Mouse (Mus musculus): Measurements from ENCODE around the gene Fxr1. TPM values are rescaled to one million over a fixed set of nuclear protein-coding genes. Genes with fewer than 3 reads are reported as not detected.

Gene Fxr1
- polyA plus RNA-seq, 1 experiment: not detected

DNA sequence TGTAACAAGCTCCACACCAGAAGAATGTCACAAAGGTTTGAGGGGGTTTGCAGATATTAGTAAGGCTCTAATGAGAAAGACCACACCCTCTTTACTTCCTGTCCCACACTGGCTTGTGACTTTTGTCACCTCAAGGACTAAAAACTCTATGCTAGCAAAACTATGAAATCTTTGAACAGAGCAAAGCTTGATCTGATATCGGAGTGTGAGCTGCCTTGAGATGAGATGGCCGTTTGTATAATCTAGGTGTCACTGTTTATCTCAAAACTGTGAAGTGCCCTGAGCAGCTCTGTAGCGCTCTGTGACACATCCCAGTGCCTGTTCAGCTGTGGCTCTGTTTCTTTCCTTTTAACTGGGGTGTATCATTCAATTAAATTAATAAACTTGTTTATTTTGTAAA lies 15.9 kb upstream of the Fxr1 start:
- WGBS: 87% methylated on average over 3 of the region's 3 CpGs
- no peaks in the 10 kb centered on the region; the same call in 1 of the 2 replicates for H3K4me1 ChIP-seq (ENCODE audit: control insufficient read depth, insufficient read depth, low read length)
- TF ChIP-seq CTCF (IDR thresholded peaks at IDR 0.05; ENCODE audit: insufficient read depth, low read depth, low read length) (no peak), POLR2A (IDR thresholded peaks at IDR 0.05; ENCODE audit: insufficient read depth, low read depth, low read length) (no peak)

DNA sequence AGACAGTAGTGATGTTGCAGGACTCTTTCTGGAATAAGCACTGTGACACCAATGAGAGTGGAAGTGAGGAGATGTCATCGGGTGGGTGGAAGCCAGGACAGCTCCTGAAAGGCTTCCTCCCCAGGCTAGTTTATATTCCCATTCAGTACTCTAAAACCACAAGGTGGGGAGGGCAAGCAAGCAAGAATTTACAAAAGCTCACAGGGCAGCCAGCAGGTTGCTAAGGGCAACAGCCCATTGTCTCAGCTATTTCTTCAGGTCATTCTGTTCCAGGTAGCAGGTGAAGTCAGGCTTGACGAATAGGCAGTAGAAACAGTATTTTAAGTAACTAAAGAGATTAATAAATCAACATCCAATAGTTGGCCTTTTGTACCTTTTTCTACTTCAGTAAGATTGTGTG lies 13.4 kb upstream of the Fxr1 start:
- Histone ChIP-seq H3K4me3 (ENCODE audit: insufficient read depth, low read depth, low read length) (no peak overlapping the region), H3K27ac (ENCODE audit: insufficient read depth, low read depth, low read length) (no peak overlapping the region), H3K4me1 (ENCODE audit: control insufficient read depth, insufficient read depth, low read length) (no peaks in the 10 kb centered on the region)
- 53% methylated on average over 2 of the region's 2 CpGs for WGBS
- TF ChIP-seq CTCF (IDR thresholded peaks at IDR 0.05; ENCODE audit: insufficient read depth, low read depth, low read length) (no peak), POLR2A (IDR thresholded peaks at IDR 0.05; ENCODE audit: insufficient read depth, low read depth, low read length) (no peak)

More for the DNA sequence above, 15.9 kb upstream of the Fxr1 start:
- Histone ChIP-seq H3K27ac (ENCODE audit: insufficient read depth, low read depth, low read length) (no peak overlapping the region), H3K4me3 (ENCODE audit: insufficient read depth, low read depth, low read length) (no peak overlapping the region)

- 82% methylated on average over 3 of the region's 3 CpGs for WGBS
- no peaks in the 10 kb centered on the region for H3K4me1 ChIP-seq (ENCODE audit: control insufficient read depth, insufficient read depth, low read length)
- TF ChIP-seq POLR2A (IDR thresholded peaks at IDR 0.05; ENCODE audit: insufficient read depth, low read depth, low read length) (no peak), CTCF (IDR thresholded peaks at IDR 0.05; ENCODE audit: insufficient read depth, low read depth, low read length) (no peak)
Observed at GRCm38 (mm10) chr3:34006824-34007223, 12.9 kb upstream of the Fxr1 start.

GRCm38 (mm10) chr3:34007611-34008010 lies 12.1 kb upstream of the Fxr1 start:
- Histone ChIP-seq H3K27ac (ENCODE audit: insufficient read depth, low read depth, low read length) (no peak overlapping the region), H3K4me3 (ENCODE audit: insufficient read depth, low read depth, low read length) (no peak overlapping the region), H3K4me1 (ENCODE audit: control insufficient read depth, insufficient read depth, low read length) (no peaks in the 10 kb centered on the region)
- TF ChIP-seq POLR2A (IDR thresholded peaks at IDR 0.05; ENCODE audit: insufficient read depth, low read depth, low read length) (no peak), CTCF (IDR thresholded peaks at IDR 0.05; ENCODE audit: insufficient read depth, low read depth, low read length) (no peak)
- WGBS: 69% methylated on average over 4 of the region's 4 CpGs

More at GRCm38 (mm10) chr3:34006824-34007223, 12.9 kb upstream of the Fxr1 start:
- H3K4me3 ChIP-seq (ENCODE audit: insufficient read depth, low read depth, low read length): no peak overlapping the region
- H3K27ac ChIP-seq (ENCODE audit: insufficient read depth, low read depth, low read length): no peak overlapping the region

- no peak overlapping the region for H3K4me3 ChIP-seq (ENCODE audit: insufficient read depth, low read depth, low read length)
- 76% methylated on average over 6 of the region's 6 CpGs for WGBS
- no peaks in the 10 kb centered on the region for H3K4me1 ChIP-seq (ENCODE audit: control insufficient read depth, insufficient read depth, low read length)
- H3K27ac ChIP-seq (ENCODE audit: insufficient read depth, low read depth, low read length): no peak overlapping the region
- TF ChIP-seq POLR2A (IDR thresholded peaks at IDR 0.05; ENCODE audit: insufficient read depth, low read depth, low read length) (no peak), CTCF (IDR thresholded peaks at IDR 0.05; ENCODE audit: insufficient read depth, low read depth, low read length) (no peak)
Observed at GRCm38 (mm10) chr3:34008191-34008590, 11.6 kb upstream of the Fxr1 start.

DNA sequence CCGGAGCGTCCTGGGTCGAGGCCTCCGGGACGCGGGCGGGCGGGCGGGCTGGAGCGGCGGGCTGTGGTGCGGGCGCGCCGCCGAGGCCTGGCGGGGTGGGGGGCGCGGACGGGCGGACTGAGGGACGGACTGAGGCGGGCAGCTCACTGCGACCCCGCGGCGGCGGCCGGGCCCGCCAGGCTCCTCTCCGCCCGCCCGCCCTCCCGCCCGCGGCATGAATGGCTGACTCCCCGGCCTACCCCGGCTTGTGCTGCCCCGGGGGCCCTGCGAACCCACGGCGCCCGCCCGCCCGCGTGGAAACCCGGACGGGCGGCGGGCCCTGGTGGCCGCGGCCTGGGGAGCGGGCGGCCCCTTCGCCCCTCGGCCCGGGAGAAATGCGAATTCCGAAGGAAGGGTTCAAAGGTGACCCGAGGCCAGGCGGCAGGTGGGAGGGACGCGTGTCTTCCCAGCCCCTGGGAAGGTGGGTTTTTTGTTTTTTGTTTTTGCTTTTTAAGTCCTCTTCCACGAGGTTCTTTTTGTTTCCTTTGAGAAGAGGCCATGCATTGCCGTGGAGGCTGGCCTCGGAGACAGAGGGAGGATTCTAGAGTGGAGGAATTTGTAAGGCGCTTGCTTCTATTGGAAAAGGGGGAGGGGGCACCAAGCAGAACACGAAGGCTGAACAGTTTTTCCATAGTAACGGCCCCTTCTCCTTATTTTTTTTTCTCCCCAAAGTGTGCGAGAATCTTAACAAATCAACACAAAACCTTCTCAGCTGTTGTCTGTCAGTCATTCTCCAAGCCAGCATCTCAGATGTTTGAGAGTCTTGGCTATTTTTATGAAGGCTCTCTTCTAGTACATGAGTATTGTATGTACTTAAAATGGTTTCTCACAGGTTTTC lies 877 bp downstream of the Fxr1 start:
- TF ChIP-seq POLR2A (IDR thresholded peaks at IDR 0.05; ENCODE audit: insufficient read depth, low read depth, low read length) (no peak), CTCF (IDR thresholded peaks at IDR 0.05; ENCODE audit: insufficient read depth, low read depth, low read length) (no peak)
- H3K27ac ChIP-seq (ENCODE audit: insufficient read depth, low read depth, low read length): no peak overlapping the region
- 1% methylated on average over 50 of the region's 70 CpGs for WGBS
- peaks cover 3% of the 10 kb centered on the region; the same call in 1 of the 2 replicates for H3K4me1 ChIP-seq (ENCODE audit: control insufficient read depth, insufficient read depth, low read length)
- peak overlapping the region; percentile 99 for H3K4me3 ChIP-seq (ENCODE audit: insufficient read depth, low read depth, low read length)

GRCm38 (mm10) chr3:34021259-34021828 lies 1.6 kb downstream of the Fxr1 start:
- TF ChIP-seq CTCF (IDR thresholded peaks at IDR 0.05; ENCODE audit: insufficient read depth, low read depth, low read length) (no peak), POLR2A (IDR thresholded peaks at IDR 0.05; ENCODE audit: insufficient read depth, low read depth, low read length) (no peak)
- 44% methylated on average over 4 of the region's 4 CpGs for WGBS
- H3K4me1 ChIP-seq (ENCODE audit: control insufficient read depth, insufficient read depth, low read length): peaks cover 3% of the 10 kb centered on the region; the same call in 1 of the 2 replicates
- no peak overlapping the region for H3K27ac ChIP-seq (ENCODE audit: insufficient read depth, low read depth, low read length)
- no peak overlapping the region for H3K4me3 ChIP-seq (ENCODE audit: insufficient read depth, low read depth, low read length)

- no peaks in the 10 kb centered on the region for H3K4me1 ChIP-seq (ENCODE audit: control insufficient read depth, insufficient read depth, low read length)
- no peak overlapping the region for H3K4me3 ChIP-seq (ENCODE audit: insufficient read depth, low read depth, low read length)
- no peak for TF ChIP-seq CTCF (IDR thresholded peaks at IDR 0.05; ENCODE audit: insufficient read depth, low read depth, low read length)
- TF ChIP-seq POLR2A (IDR thresholded peaks at IDR 0.05; ENCODE audit: insufficient read depth, low read depth, low read length): no peak
- H3K27ac ChIP-seq (ENCODE audit: insufficient read depth, low read depth, low read length): no peak overlapping the region
Observed at GRCm38 (mm10) chr3:34028935-34029334, 9.2 kb downstream of the Fxr1 start.

- Histone ChIP-seq H3K27ac (ENCODE audit: insufficient read depth, low read depth, low read length) (no peak overlapping the region), H3K4me3 (ENCODE audit: insufficient read depth, low read depth, low read length) (no peak overlapping the region), H3K4me1 (ENCODE audit: control insufficient read depth, insufficient read depth, low read length) (no peaks in the 10 kb centered on the region)
- no peak for TF ChIP-seq CTCF (IDR thresholded peaks at IDR 0.05; ENCODE audit: insufficient read depth, low read depth, low read length)
- TF ChIP-seq POLR2A (IDR thresholded peaks at IDR 0.05; ENCODE audit: insufficient read depth, low read depth, low read length): no peak
- WGBS: 75% methylated on average over 3 of the region's 3 CpGs
Observed at GRCm38 (mm10) chr3:34030601-34031000, 10.9 kb downstream of the Fxr1 start.
